Comparison of ENCODE assay signal across 12 mouse cellular contexts in genomic region chr4:137774013-137774412, GRCm38 (mm10). TPM values are rescaled to one million over a fixed set of nuclear protein-coding genes. Genes with fewer than 3 reads are reported as not detected.
DNase-seq lines count a peak whose midpoint lies in the region; ATAC-seq and TF ChIP-seq lines count a peak whose summit lies in the region.
"Had no signal": no experiment of that assay in that cellular context is flagged by ENCODE, and none has a peak within 500 bp of the region (broad histone marks: within the 10 kb centered on the region; RNA-seq: fewer than 3 reads in every experiment).

No protein-coding gene starts in this region.

- peaks cover 10% of the 10 kb centered on the region for H3K4me1 ChIP-seq in kidney, embryonic 15.5 days
- H3K4me1 ChIP-seq in stomach, embryonic 16.5 days (ENCODE audit: control insufficient read depth, insufficient read depth, low read length) = peaks cover 16% of the 10 kb centered on the region
- H3K4me1 ChIP-seq in stomach, postnatal 0 days (replicated peaks; ENCODE audit: control insufficient read depth, insufficient read depth) = no peaks in the 10 kb centered on the region
- peaks cover 37% of the 10 kb centered on the region for H3K4me1 ChIP-seq in limb, embryonic 10.5 days
- H3K4me1 ChIP-seq in heart, embryonic 12.5 days (replicated peaks) = peaks cover 18% of the 10 kb centered on the region

- H3K4me3 ChIP-seq in kidney, embryonic 15.5 days (replicated peaks) = no peak overlapping the region
- H3K4me3 ChIP-seq in stomach, embryonic 16.5 days (replicated peaks; ENCODE audit: low read length) = no peak overlapping the region
- H3K4me3 ChIP-seq in stomach, postnatal 0 days (ENCODE audit: low read depth, low read length) = no peak overlapping the region
- no peak overlapping the region for H3K4me3 ChIP-seq in limb, embryonic 10.5 days
- H3K4me3 ChIP-seq in heart, embryonic 12.5 days = no peak overlapping the region

- H3K9ac ChIP-seq in kidney, embryonic 15.5 days = no peak overlapping the region
- 0 out of 2 replicates have a peak overlapping the region, but pooled peaks have one; percentile 12 for H3K9ac ChIP-seq in stomach, embryonic 16.5 days (ENCODE audit: low read length)
- H3K9ac ChIP-seq in stomach, postnatal 0 days (ENCODE audit: low read length) = no peak overlapping the region
- no peak overlapping the region for H3K9ac ChIP-seq in heart, embryonic 12.5 days

- no peak for TF ChIP-seq CTCF in stomach, postnatal 0 days (IDR thresholded peaks at IDR 0.05; ENCODE audit: low read depth)

- TF ChIP-seq EP300 in stomach, postnatal 0 days (optimal IDR thresholded peaks at IDR 0.05) = no peak

- 0 out of 2 replicates have a peak overlapping the region, but pooled peaks have one; percentile 37 for H3K27ac ChIP-seq in kidney, embryonic 15.5 days
- no peak overlapping the region; the same call in 1 of the 2 replicates for H3K27ac ChIP-seq in stomach, embryonic 16.5 days (ENCODE audit: low read length)
- H3K27ac ChIP-seq in stomach, postnatal 0 days (replicated peaks) = no peak overlapping the region
- peak overlapping the region; percentile 42; the same call in 1 of the 2 replicates for H3K27ac ChIP-seq in limb, embryonic 10.5 days
- no peak overlapping the region for H3K27ac ChIP-seq in heart, embryonic 12.5 days (ENCODE audit: poor library complexity, severe bottlenecking)

- H3K27me3 ChIP-seq in kidney, embryonic 15.5 days = no peaks in the 10 kb centered on the region
- H3K27me3 ChIP-seq in stomach, embryonic 16.5 days (ENCODE audit: control insufficient read depth, insufficient read depth, low read length) = no peaks in the 10 kb centered on the region
- H3K27me3 ChIP-seq in stomach, postnatal 0 days (ENCODE audit: control insufficient read depth, insufficient read depth, low read length) = no peaks in the 10 kb centered on the region
- H3K27me3 ChIP-seq in limb, embryonic 10.5 days (ENCODE audit: low read depth, poor library complexity, severe bottlenecking) = 0 out of 2 replicates have a peak, but pooled peaks cover under 1% of the 10 kb centered on the region
- peaks cover 49% of the 10 kb centered on the region for H3K27me3 ChIP-seq in heart, embryonic 12.5 days (replicated peaks)

- no peak for ATAC-seq in kidney, embryonic 15.5 days (replicated peaks; ENCODE audit: low FRiP score)
- ATAC-seq in stomach, embryonic 16.5 days (ENCODE audit: insufficient read depth, low FRiP score) = peak; percentile 33; the same call in 1 of the 2 replicates
- ATAC-seq in stomach, postnatal 0 days (ENCODE audit: low FRiP score, low TSS enrichment) = no peak
- ATAC-seq in frontal cortex, adult (ENCODE audit: low TSS enrichment) = no peak
- ATAC-seq in heart, embryonic 12.5 days (ENCODE audit: insufficient number of reproducible peaks, low FRiP score) = no peak
- ATAC-seq: CD4-positive, CD25-positive, alpha-beta regulatory T cell, adult 4 months; forebrain, embryonic 14.5 days; inflammation-experienced regulatory T-cells, adult 6 months had no signal

- no peak for DNase-seq in kidney, adult 11 months
- DNase-seq in stomach, postnatal 0 days (ENCODE audit: low spot score) = no peak
- no peak for DNase-seq in limb, embryonic 10.5 days (ENCODE audit: low spot score)
- DNase-seq: gastrocnemius, postnatal 36 days; thymus, postnatal 4 days had no signal

- no peak overlapping the region for H3K4me2 ChIP-seq in kidney, embryonic 15.5 days
- H3K4me2 ChIP-seq in stomach, embryonic 16.5 days (ENCODE audit: low read depth, low read length) = no peak overlapping the region
- no peak overlapping the region for H3K4me2 ChIP-seq in stomach, postnatal 0 days (replicated peaks; ENCODE audit: low read depth)
- H3K4me2 ChIP-seq in heart, embryonic 12.5 days = no peak overlapping the region

- no peaks in the 10 kb centered on the region for H3K9me3 ChIP-seq in kidney, embryonic 15.5 days (replicated peaks)
- no peaks in the 10 kb centered on the region for H3K9me3 ChIP-seq in stomach, embryonic 16.5 days (replicated peaks; ENCODE audit: control insufficient read depth, low read length)
- H3K9me3 ChIP-seq in stomach, postnatal 0 days (ENCODE audit: control insufficient read depth, low read length) = no peaks in the 10 kb centered on the region
- H3K9me3 ChIP-seq in limb, embryonic 10.5 days (replicated peaks) = no peaks in the 10 kb centered on the region
- no peaks in the 10 kb centered on the region for H3K9me3 ChIP-seq in heart, embryonic 12.5 days (replicated peaks)

- 62% methylated on average over 5 of the region's 5 CpGs for whole genome bisulfite sequencing in kidney, embryonic 15.5 days
- 68% methylated on average over 5 of the region's 5 CpGs for WGBS in stomach, embryonic 16.5 days
- 52% methylated on average over 5 of the region's 5 CpGs for WGBS in stomach, postnatal 0 days
- WGBS in limb, embryonic 10.5 days = 61% methylated on average over 5 of the region's 5 CpGs
- WGBS in heart, embryonic 12.5 days = 71% methylated on average over 5 of the region's 5 CpGs

- H3K36me3 ChIP-seq in kidney, embryonic 15.5 days = no peaks in the 10 kb centered on the region
- H3K36me3 ChIP-seq in stomach, embryonic 16.5 days (ENCODE audit: control insufficient read depth, insufficient read depth, low read length) = no peaks in the 10 kb centered on the region
- H3K36me3 ChIP-seq in stomach, postnatal 0 days (ENCODE audit: control insufficient read depth, insufficient read depth, low read length) = no peaks in the 10 kb centered on the region
- no peaks in the 10 kb centered on the region for H3K36me3 ChIP-seq in limb, embryonic 10.5 days
- H3K36me3 ChIP-seq in heart, embryonic 12.5 days = no peaks in the 10 kb centered on the region

RNA-seq across cellular contexts. Expression of gene Alpl, which starts 22.2 kb away (rescaled TPM):
- 12.9 and 25.3 TPM in 2 replicates for polyA plus RNA-seq in kidney, embryonic 15.5 days (2015; fragmentation: Nextera tagmentation; extraction: Ambion mirVana)
- polyA plus RNA-seq in stomach, embryonic 16.5 days (2015; fragmentation: Nextera tagmentation; extraction: Ambion mirVana) = 9.8 and 10.5 TPM in 2 replicates
- 2.0 and 2.5 TPM in 2 replicates for polyA plus RNA-seq in stomach, postnatal 0 days (2015; fragmentation: Nextera tagmentation; extraction: Ambion mirVana)
- 5.1 and 7.9 TPM in 2 replicates for polyA plus RNA-seq in limb, embryonic 10.5 days (2016; fragmentation: Nextera tagmentation; extraction: Ambion mirVana)
- polyA plus RNA-seq in heart, embryonic 12.5 days (2016; fragmentation: Nextera tagmentation; extraction: Ambion mirVana) = 1.7 and 2.2 TPM in 2 replicates

Comparison
In these comparisons a context has a peak if more than half of its experiments do, and no peak if none do; other contexts are left out.
1. H3K27ac ChIP-seq: peak in kidney, embryonic 15.5 days (single experiment) and limb, embryonic 10.5 days (single experiment); none in stomach, embryonic 16.5 days (single experiment), stomach, postnatal 0 days (single experiment) and heart, embryonic 12.5 days (single experiment).